Mouse (Mus musculus): ENCODE measurements at regions not wholly inside any gene's neighbourhood (a gene's known extent, or its start where the extent isn't known, plus 50 kb on each side); places are given as distances from the start of the nearest gene placed in this dataset.

DNA sequence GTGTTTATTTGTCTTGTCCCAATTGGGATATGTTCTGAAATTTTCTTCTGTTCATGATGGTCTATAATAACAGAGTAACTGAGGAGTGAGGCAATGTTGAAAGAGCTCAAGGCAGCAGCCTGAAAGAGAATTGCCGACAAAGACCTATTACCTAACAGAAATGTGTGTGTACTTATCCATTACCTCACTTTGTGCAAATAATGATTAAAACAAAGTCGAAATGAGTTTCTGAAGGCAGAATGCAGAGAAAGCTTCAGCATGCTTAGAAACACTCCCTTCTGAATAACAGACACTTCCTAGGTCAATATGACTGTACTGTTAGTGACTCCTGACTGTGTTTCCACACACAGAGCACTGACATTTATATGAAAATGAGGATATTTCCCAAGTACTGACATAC lies 63.0 kb downstream of the Kbtbd8 start:
- DNase-seq, result no peak

DNA sequence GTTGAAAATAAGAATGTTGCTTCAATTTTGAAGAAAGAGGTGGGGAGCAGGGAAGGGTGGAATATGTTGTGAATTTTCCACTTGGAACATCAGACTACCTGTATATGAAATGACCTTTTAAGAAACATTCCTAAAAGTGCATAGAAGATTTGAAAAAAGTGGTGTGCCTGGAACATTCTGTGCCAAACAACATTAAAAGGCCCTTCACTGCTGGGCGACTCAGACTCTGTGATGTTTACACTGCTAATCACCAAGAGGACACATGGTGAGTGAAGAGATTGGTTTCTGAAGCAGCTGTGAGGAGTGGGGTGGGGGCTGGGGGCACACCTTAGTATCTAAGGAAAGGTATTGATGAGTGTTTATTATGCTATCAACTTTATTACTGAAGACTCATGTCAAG lies 65.2 kb downstream of the Kbtbd8 start:
- DNase-seq, result no peak

DNA sequence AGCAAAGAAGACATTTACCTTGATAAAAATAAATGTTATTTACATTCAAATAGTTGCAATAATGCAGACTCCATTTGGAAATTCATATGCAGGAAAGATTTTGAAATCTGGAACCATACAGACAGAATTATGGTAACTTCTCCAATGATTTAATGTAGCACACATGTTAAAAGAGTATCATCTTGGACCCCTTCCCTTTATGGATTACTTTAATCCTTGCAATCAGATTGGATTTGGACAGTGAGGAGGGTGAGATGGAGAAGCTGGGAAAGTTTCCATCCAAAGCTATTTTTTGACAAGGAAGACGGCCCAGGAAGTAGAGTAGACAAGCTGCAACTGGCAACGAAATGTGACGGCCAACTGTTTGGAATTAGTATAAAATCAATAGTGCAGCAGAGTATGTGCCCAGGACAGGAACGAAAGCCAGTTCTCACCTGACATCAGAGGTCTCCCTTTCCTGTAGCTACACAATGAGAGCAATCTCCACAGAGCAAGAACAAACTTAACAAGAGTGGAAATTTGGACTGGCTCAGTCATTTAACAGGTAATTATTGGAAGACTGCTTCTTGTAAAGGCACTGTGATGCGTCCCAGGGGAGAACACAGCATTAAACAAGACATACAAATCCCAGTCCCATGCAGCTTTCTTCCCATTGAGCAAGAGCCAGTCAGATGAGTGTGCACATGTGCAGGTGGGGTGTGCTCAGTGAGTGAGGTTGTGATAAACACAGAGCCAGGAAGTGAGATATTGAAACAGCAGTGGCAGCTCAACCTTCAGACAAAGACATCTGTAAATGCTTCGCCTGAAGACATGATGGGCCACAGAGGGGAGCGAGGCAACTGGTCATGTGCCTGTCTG lies 68.3 kb downstream of the Kbtbd8 start:
- no peak for DNase-seq

GRCm38 (mm10) chr6:95196631-95197030 lies 79.6 kb downstream of the Kbtbd8 start:
- no peak for DNase-seq

DNA sequence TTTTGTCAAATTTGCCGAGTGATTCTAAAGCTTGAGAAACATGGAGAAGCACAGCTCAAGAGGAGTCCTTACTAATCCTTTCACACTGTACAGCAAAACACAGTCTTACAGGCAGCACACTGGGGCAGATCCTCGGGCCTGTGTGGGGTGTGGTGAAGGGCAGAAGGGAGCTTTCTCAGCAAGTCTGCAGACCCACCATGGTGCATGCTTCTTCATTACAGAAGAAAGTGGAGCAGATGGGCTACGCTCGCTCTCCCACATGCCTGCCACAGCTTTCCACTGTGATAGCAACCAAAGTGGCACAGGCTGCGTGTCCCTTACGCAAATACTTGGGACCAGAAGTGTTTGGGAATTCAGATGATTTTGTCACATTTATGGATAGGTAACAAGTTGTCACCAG lies 81.6 kb downstream of the Kbtbd8 start:
- DNase-seq, result no peak

- DNase-seq, result no peak
Measured at GRCm38 (mm10) chr6:95202291-95202790, 85.3 kb downstream of the Kbtbd8 start.

GRCm38 (mm10) chr6:95202978-95203377 lies 85.9 kb downstream of the Kbtbd8 start:
- DNase-seq, result no peak

- DNase-seq, result no peak
Measured at GRCm38 (mm10) chr6:95204231-95204630, 87.2 kb downstream of the Kbtbd8 start.

- DNase-seq, result peak; percentile 56
Measured at GRCm38 (mm10) chr6:95207063-95207462, 90.0 kb downstream of the Kbtbd8 start.

DNA sequence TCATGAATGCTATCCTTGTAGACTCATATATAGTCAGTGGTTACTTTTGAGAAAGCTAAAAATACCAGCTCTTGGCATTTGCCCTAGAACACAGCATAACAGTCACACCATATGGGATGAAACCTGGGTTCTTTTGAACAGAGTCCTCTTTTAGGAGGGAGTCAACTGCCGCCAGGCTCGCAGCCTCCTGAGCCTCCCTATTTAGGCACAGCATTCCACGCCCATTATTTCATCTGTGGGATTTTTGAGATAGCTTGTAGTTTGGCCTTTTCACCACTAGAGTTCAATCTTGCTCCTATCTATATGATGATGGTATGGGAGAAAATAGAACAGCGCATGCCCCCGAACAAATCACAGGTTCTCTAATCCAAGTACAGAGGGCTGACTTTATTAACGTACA lies 100.4 kb downstream of the Kbtbd8 start:
- DNase-seq, result no peak

GRCm38 (mm10) chr6:95218830-95219229 lies 101.8 kb downstream of the Kbtbd8 start:
- DNase-seq, result no peak

- DNase-seq, result peak; percentile 84
Measured at GRCm38 (mm10) chr6:95223537-95223936, 98.4 kb upstream of the Gm10234 start.

DNA sequence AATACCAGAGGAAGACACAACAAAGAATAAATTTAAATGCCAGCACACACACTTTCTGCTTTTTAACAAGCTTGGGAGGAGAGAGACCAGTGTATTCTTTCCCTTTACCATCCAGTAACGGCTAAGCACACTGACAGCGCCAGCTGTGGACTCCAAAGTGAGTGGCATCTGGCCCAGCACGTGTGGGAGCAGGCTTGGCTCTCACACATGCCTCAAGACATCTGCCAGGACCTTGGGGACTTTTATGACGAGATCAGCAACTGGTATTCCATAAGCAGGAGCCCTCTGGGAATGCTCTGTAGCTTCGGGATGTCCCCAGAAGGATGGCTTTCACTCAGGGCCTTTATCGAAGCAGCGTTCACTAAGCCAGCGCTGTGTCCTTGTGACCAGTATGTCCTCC lies 92.0 kb upstream of the Gm10234 start:
- DNase-seq, result no peak

GRCm38 (mm10) chr6:95234712-95235111 lies 87.2 kb upstream of the Gm10234 start:
- DNase-seq, result no peak

DNA sequence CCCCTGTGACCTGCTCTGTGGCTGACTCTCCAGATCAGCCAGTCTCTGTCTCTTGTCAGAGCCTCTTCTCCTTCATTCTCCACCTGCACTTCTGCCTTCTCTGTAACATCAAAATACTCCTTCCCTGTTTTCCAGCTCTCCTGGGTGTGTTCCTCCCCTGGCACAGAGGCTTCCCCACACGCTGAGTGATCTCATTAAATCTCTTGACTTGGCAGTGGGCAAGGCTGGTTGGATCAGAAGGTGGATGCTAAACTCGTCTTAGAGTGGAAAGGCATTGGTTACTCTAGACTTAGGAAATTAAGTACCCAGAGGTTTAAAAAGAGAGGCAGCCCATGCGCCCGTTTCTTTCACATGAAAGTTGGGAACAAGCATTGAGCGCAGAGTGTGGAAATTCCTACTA lies 78.3 kb upstream of the Gm10234 start:
- no peak for DNase-seq

DNA sequence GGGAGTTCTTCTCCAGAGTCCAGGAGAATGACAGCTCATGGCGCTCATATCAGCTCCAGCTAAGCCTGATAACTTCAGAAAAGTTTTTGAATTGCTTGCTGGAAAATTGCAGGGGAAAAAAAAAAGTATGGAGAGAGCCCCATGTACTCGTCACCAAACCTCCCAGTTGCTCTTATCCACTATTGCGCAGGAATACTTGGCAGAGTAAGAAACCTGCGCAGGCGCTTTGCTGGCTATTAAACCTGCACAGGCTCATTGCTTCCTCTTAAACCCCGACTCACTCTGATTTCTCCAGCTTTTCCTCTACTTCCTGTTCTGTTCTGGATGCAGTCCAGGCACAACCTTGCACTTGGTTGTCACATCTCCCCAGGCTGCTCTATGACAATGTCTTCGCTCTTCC lies 77.0 kb upstream of the Gm10234 start:
- no peak for DNase-seq

GRCm38 (mm10) chr6:95256303-95256702 lies 65.6 kb upstream of the Gm10234 start:
- DNase-seq, result no peak

DNA sequence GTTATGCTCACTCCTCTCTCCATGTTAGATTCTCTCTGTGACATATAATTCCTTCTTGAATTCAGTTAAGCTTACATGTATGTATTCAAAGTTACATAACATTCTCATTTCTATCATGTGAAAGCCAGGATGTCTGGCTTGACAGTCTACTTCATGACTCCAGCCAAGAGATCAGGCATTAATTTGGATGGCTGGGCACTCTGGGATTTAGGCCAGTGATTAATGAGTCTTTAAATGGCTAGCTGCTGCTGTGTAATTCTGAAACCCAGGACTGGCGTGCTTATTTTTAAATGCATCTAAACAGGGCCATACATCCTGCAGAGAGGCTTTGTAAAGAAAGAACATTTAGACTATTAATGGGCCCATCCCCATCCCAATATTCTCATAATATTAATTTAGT lies 60.9 kb upstream of the Gm10234 start:
- DNase-seq, result no peak

- DNase-seq, result no peak
Measured at GRCm38 (mm10) chr6:95264011-95264869, 57.7 kb upstream of the Gm10234 start.

DNA sequence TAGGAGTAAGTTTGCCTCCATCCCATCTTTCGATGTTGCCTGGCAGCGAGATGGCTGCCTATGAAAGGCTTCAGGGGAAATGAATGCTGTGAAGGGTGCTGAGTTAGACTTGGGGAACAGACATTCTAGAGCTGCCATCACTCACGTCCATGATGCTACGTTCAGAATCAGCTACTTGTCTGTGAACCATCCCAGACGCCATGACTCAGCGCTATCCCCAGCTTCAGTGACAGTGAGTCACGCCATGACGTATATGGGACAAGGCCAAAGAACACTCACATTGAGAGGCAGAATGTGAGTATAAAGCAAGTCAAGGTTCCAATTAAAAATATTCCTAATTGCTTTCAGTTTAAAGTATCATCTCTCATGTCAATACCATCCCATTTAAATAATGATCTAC lies 52.4 kb upstream of the Gm10234 start:
- DNase-seq, result no peak

Measured in kidney, adult 18-20 months (tissue).